Mouse (Mus musculus): ENCODE measurements around the gene Dtx3. TPM values are rescaled to one million over a fixed set of nuclear protein-coding genes. Genes with fewer than 3 reads are reported as not detected.

Dtx3 gene
- polyA plus RNA-seq, 1 experiment from 2014 or later, result 158 TPM

GRCm38 (mm10) chr10:127226318-127226895 lies 30.9 kb upstream of the Dtx3 start:
- Histone ChIP-seq H3K9ac (ENCODE audit: low read depth, low read length) (no peak overlapping the region), H3K36me3 (ENCODE audit: control insufficient read depth, insufficient read depth, low read length) (no peaks in the 10 kb centered on the region), H3K4me3 (ENCODE audit: low read depth, low read length) (no peak overlapping the region), H3K27ac (ENCODE audit: low read depth, low read length) (no peak overlapping the region), H3K4me1 (replicated peaks; ENCODE audit: control insufficient read depth, insufficient read depth, low read length) (no peaks in the 10 kb centered on the region), H3K4me2 (replicated peaks; ENCODE audit: low read depth, low read length) (no peak overlapping the region), H3K27me3 (ENCODE audit: control insufficient read depth, insufficient read depth, low read length) (peaks cover 2% of the 10 kb centered on the region; the same call in 1 of the 2 replicates), H3K9me3 (ENCODE audit: control insufficient read depth, low read length) (no peaks in the 10 kb centered on the region)
- DNase-seq (ENCODE audit: low spot score) (peak; percentile 41), ATAC-seq (ENCODE audit: low FRiP score) (no peak)
- WGBS, result 74% methylated on average over 8 of the region's 8 CpGs

- no peaks in the 10 kb centered on the region for H3K4me1 ChIP-seq (replicated peaks; ENCODE audit: control insufficient read depth, insufficient read depth, low read length)
- DNase-seq (ENCODE audit: low spot score) (no peak), ATAC-seq (ENCODE audit: low FRiP score) (no peak)
- no peak overlapping the region for H3K4me3 ChIP-seq (ENCODE audit: low read depth, low read length)
- H3K36me3 ChIP-seq (ENCODE audit: control insufficient read depth, insufficient read depth, low read length), result no peaks in the 10 kb centered on the region
- peaks cover under 1% of the 10 kb centered on the region; the same call in 1 of the 2 replicates for H3K27me3 ChIP-seq (ENCODE audit: control insufficient read depth, insufficient read depth, low read length)
- H3K27ac ChIP-seq (ENCODE audit: low read depth, low read length), result no peak overlapping the region
- H3K4me2 ChIP-seq (replicated peaks; ENCODE audit: low read depth, low read length), result no peak overlapping the region
- H3K9ac ChIP-seq (ENCODE audit: low read depth, low read length), result no peak overlapping the region
- H3K9me3 ChIP-seq (ENCODE audit: control insufficient read depth, low read length), result no peaks in the 10 kb centered on the region
- WGBS, result 21% methylated on average over 10 of the region's 10 CpGs
Measured at GRCm38 (mm10) chr10:127225732-127226131, 30.2 kb upstream of the Dtx3 start.

GRCm38 (mm10) chr10:127225213-127225612 lies 29.7 kb upstream of the Dtx3 start:
- Histone ChIP-seq H3K4me3 (ENCODE audit: low read depth, low read length) (no peak overlapping the region), H3K27ac (ENCODE audit: low read depth, low read length) (no peak overlapping the region), H3K9me3 (ENCODE audit: control insufficient read depth, low read length) (no peaks in the 10 kb centered on the region), H3K9ac (ENCODE audit: low read depth, low read length) (no peak overlapping the region), H3K36me3 (ENCODE audit: control insufficient read depth, insufficient read depth, low read length) (no peaks in the 10 kb centered on the region), H3K4me1 (replicated peaks; ENCODE audit: control insufficient read depth, insufficient read depth, low read length) (no peaks in the 10 kb centered on the region), H3K4me2 (replicated peaks; ENCODE audit: low read depth, low read length) (no peak overlapping the region), H3K27me3 (ENCODE audit: control insufficient read depth, insufficient read depth, low read length) (no peaks in the 10 kb centered on the region)
- WGBS, result 25% methylated on average over 6 of the region's 6 CpGs
- DNase-seq (ENCODE audit: low spot score) (no peak), ATAC-seq (ENCODE audit: low FRiP score) (no peak)

DNA sequence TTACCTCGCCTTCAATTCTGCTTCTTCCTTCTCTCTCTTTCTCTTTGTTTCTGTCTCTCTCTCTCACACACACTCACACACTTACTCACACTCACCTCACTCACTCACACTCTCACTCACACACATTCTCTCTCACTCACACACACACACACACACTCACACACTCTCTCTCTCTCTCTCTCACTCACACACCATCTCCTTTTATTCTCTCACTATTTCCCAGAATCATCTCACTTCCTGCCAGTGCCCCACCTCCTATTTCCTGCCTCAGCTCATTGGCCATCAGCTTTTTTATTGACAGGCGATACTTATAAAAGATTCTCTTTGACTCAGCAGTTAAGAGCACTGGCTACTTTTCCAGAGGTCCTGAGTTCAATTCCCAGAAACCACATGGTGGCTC lies 22.8 kb upstream of the Dtx3 start:
- Histone ChIP-seq H3K27me3 (ENCODE audit: control insufficient read depth, insufficient read depth, low read length) (no peaks in the 10 kb centered on the region), H3K36me3 (ENCODE audit: control insufficient read depth, insufficient read depth, low read length) (no peaks in the 10 kb centered on the region), H3K9ac (ENCODE audit: low read depth, low read length) (no peak overlapping the region), H3K4me2 (replicated peaks; ENCODE audit: low read depth, low read length) (no peak overlapping the region), H3K4me3 (ENCODE audit: low read depth, low read length) (no peak overlapping the region), H3K9me3 (ENCODE audit: control insufficient read depth, low read length) (no peaks in the 10 kb centered on the region), H3K27ac (ENCODE audit: low read depth, low read length) (no peak overlapping the region), H3K4me1 (replicated peaks; ENCODE audit: control insufficient read depth, insufficient read depth, low read length) (no peaks in the 10 kb centered on the region)
- no peak for ATAC-seq (ENCODE audit: low FRiP score)
- DNase-seq (ENCODE audit: low spot score), result no peak
- 89% methylated on average over 2 of the region's 2 CpGs for WGBS

GRCm38 (mm10) chr10:127217177-127217576 lies 21.6 kb upstream of the Dtx3 start:
- H3K4me1 ChIP-seq (replicated peaks; ENCODE audit: control insufficient read depth, insufficient read depth, low read length), result no peaks in the 10 kb centered on the region
- no peaks in the 10 kb centered on the region for H3K36me3 ChIP-seq (ENCODE audit: control insufficient read depth, insufficient read depth, low read length)
- no peak for DNase-seq (ENCODE audit: low spot score)
- H3K9me3 ChIP-seq (ENCODE audit: control insufficient read depth, low read length), result no peaks in the 10 kb centered on the region
- H3K4me2 ChIP-seq (replicated peaks; ENCODE audit: low read depth, low read length), result no peak overlapping the region
- no peak overlapping the region for H3K9ac ChIP-seq (ENCODE audit: low read depth, low read length)
- H3K27me3 ChIP-seq (ENCODE audit: control insufficient read depth, insufficient read depth, low read length), result no peaks in the 10 kb centered on the region
- H3K27ac ChIP-seq (ENCODE audit: low read depth, low read length), result no peak overlapping the region
- no peak for ATAC-seq (ENCODE audit: low FRiP score)
- no peak overlapping the region for H3K4me3 ChIP-seq (ENCODE audit: low read depth, low read length)

DNA sequence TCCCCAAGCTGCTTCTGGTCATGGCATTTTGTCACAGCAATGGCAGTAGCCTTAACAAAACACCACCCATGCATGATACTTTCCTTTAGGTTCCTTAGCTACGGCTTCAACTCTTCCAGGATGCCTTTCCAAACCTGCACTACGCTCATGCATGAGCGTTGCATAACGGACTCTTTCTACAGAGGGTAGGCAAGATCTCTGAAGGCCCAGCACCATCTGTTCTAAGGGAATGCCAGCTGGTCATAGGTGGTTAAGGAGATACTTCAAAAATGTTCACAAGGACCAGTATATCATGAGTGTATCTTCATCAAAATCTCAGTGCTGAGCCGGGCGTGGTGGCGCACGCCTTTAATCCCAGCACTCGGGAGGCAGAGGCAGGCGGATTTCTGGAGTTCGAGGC lies 20.9 kb upstream of the Dtx3 start:
- Histone ChIP-seq H3K36me3 (ENCODE audit: control insufficient read depth, insufficient read depth, low read length) (no peaks in the 10 kb centered on the region), H3K9me3 (ENCODE audit: control insufficient read depth, low read length) (no peaks in the 10 kb centered on the region), H3K4me3 (ENCODE audit: low read depth, low read length) (no peak overlapping the region), H3K27me3 (ENCODE audit: control insufficient read depth, insufficient read depth, low read length) (no peaks in the 10 kb centered on the region), H3K4me1 (replicated peaks; ENCODE audit: control insufficient read depth, insufficient read depth, low read length) (no peaks in the 10 kb centered on the region), H3K27ac (ENCODE audit: low read depth, low read length) (no peak overlapping the region), H3K4me2 (replicated peaks; ENCODE audit: low read depth, low read length) (no peak overlapping the region), H3K9ac (ENCODE audit: low read depth, low read length) (no peak overlapping the region)
- 96% methylated on average over 11 of the region's 11 CpGs for WGBS
- DNase-seq (ENCODE audit: low spot score) (no peak), ATAC-seq (ENCODE audit: low FRiP score) (no peak)

DNA sequence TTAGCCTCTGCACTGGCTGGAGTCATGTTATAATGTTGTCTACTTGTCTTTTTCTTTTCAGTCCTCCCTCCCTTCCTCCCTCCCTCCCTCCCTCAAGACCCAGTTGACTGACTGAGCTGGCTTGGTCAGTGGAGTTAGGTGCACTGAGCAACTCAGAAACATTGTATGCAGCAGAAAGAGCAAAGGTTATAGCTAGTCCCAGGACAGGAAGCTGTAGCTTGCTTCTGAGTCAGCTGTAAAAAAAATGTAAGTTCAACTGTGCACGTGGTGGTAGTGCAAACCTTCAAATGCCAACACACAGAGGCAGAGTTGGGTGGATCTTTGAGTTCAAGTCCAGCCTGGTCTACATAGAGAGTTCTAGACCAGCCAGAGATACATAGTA lies 18.9 kb upstream of the Dtx3 start:
- no peak overlapping the region for H3K4me3 ChIP-seq (ENCODE audit: low read depth, low read length)
- ATAC-seq (ENCODE audit: low FRiP score), result no peak
- H3K9ac ChIP-seq (ENCODE audit: low read depth, low read length), result no peak overlapping the region
- no peak overlapping the region for H3K4me2 ChIP-seq (replicated peaks; ENCODE audit: low read depth, low read length)
- WGBS, result 69% methylated on average over 1 of the region's 1 CpGs
- H3K4me1 ChIP-seq (replicated peaks; ENCODE audit: control insufficient read depth, insufficient read depth, low read length), result 0 out of 2 replicates have a peak, but pooled peaks cover 3% of the 10 kb centered on the region
- H3K27me3 ChIP-seq (ENCODE audit: control insufficient read depth, insufficient read depth, low read length), result no peaks in the 10 kb centered on the region
- no peak for DNase-seq (ENCODE audit: low spot score)
- H3K36me3 ChIP-seq (ENCODE audit: control insufficient read depth, insufficient read depth, low read length), result no peaks in the 10 kb centered on the region
- H3K9me3 ChIP-seq (ENCODE audit: control insufficient read depth, low read length), result no peaks in the 10 kb centered on the region
- H3K27ac ChIP-seq (ENCODE audit: low read depth, low read length), result no peak overlapping the region

GRCm38 (mm10) chr10:127213704-127214421 lies 18.3 kb upstream of the Dtx3 start:
- no peaks in the 10 kb centered on the region for H3K9me3 ChIP-seq (ENCODE audit: control insufficient read depth, low read length)
- H3K36me3 ChIP-seq (ENCODE audit: control insufficient read depth, insufficient read depth, low read length), result no peaks in the 10 kb centered on the region
- H3K27me3 ChIP-seq (ENCODE audit: control insufficient read depth, insufficient read depth, low read length), result no peaks in the 10 kb centered on the region
- WGBS, result 86% methylated on average over 13 of the region's 13 CpGs
- DNase-seq (ENCODE audit: low spot score) (no peak), ATAC-seq (ENCODE audit: low FRiP score) (no peak)
- no peak overlapping the region for H3K27ac ChIP-seq (ENCODE audit: low read depth, low read length)
- H3K4me2 ChIP-seq (replicated peaks; ENCODE audit: low read depth, low read length), result no peak overlapping the region
- H3K4me3 ChIP-seq (ENCODE audit: low read depth, low read length), result no peak overlapping the region
- H3K9ac ChIP-seq (ENCODE audit: low read depth, low read length), result no peak overlapping the region
- 0 out of 2 replicates have a peak, but pooled peaks cover 3% of the 10 kb centered on the region for H3K4me1 ChIP-seq (replicated peaks; ENCODE audit: control insufficient read depth, insufficient read depth, low read length)

GRCm38 (mm10) chr10:127213272-127213671 lies 17.7 kb upstream of the Dtx3 start:
- H3K27ac ChIP-seq (ENCODE audit: low read depth, low read length), result no peak overlapping the region

More at GRCm38 (mm10) chr10:127213272-127213671, 17.7 kb upstream of the Dtx3 start:
- DNase-seq (ENCODE audit: low spot score) (no peak), ATAC-seq (ENCODE audit: low FRiP score) (no peak)
- Histone ChIP-seq H3K4me1 (replicated peaks; ENCODE audit: control insufficient read depth, insufficient read depth, low read length) (0 out of 2 replicates have a peak, but pooled peaks cover 3% of the 10 kb centered on the region), H3K9ac (ENCODE audit: low read depth, low read length) (no peak overlapping the region), H3K27me3 (ENCODE audit: control insufficient read depth, insufficient read depth, low read length) (no peaks in the 10 kb centered on the region), H3K9me3 (ENCODE audit: control insufficient read depth, low read length) (no peaks in the 10 kb centered on the region), H3K36me3 (ENCODE audit: control insufficient read depth, insufficient read depth, low read length) (no peaks in the 10 kb centered on the region), H3K4me2 (replicated peaks; ENCODE audit: low read depth, low read length) (no peak overlapping the region), H3K4me3 (ENCODE audit: low read depth, low read length) (no peak overlapping the region)
- 91% methylated on average over 8 of the region's 8 CpGs for WGBS
